Mouse (Mus musculus) CH12.LX (cell line): ENCODE data around the gene Tmem19. TPM values are rescaled to one million over a fixed set of nuclear protein-coding genes. Genes with fewer than 3 reads are reported as not detected.
A peak's percentile ranks its signal among the peaks of the same experiment; 100 is the strongest.

Source experiments
- DNase-seq: peaks from one replicate; pipeline ENCODE4 v3.0.0-alpha.2; 2013; ENCODE audit errors: extremely low read depth
- H3K27ac ChIP-seq: 2 replicates; pipeline ENCODE4 v1.5.1; 2012; ENCODE audit warnings: low read depth, mild to moderate bottlenecking, control low read depth, moderate library complexity; ENCODE audit not compliant: insufficient read depth
- H3K27me3 ChIP-seq: replicated peaks from 2 replicates; pipeline ENCODE3; 2012; ENCODE audit warnings: inconsistent platforms
- H3K36me3 ChIP-seq, 2 experiments: replicated peaks in 1 of 2; 2 replicates each; pipeline versions ENCODE3 to v1.6.1; 2012; ENCODE audit warnings: inconsistent platforms in 1 of 2, low read length in 1 of 2, mild to moderate bottlenecking in 1 of 2, mixed read lengths in 1 of 2, moderate library complexity in 1 of 2; ENCODE audit not compliant: control insufficient read depth in 1 of 2, insufficient read depth in 1 of 2
- H3K4me1 ChIP-seq, 2 experiments: 2 replicates each; pipeline ENCODE4 v1.6.1; 2012; ENCODE audit warnings: inconsistent platforms in 1 of 2, moderate library complexity in 1 of 2; ENCODE audit not compliant: insufficient read depth in 2 of 2, control insufficient read depth in 1 of 2
- H3K4me2 ChIP-seq: 2 replicates; pipeline ENCODE4 v1.6.1; 2012; ENCODE audit warnings: low read depth, mild to moderate bottlenecking, control low read depth; ENCODE audit not compliant: poor library complexity, insufficient read depth, severe bottlenecking
- H3K4me3 ChIP-seq, 3 experiments: fragments of 150-350 bp in 1 of 3; sonication (generic) in 1 of 3; replicated peaks in 1 of 3; 2 replicates each; pipeline versions ENCODE3 to v1.5.1; 2011 to 2012; ENCODE audit warnings: low read depth in 2 of 3, low read length in 2 of 3, mild to moderate bottlenecking in 2 of 3, moderate library complexity in 2 of 3, control low read depth in 1 of 3, improper control_type of control experiment in 1 of 3, inconsistent platforms in 1 of 3, mixed read lengths in 1 of 3; ENCODE audit not compliant: poor library complexity in 1 of 3
- H3K79me2 ChIP-seq: replicated peaks from 2 replicates; pipeline ENCODE4 v1.6.1; 2012; ENCODE audit warnings: mild to moderate bottlenecking, moderate library complexity; ENCODE audit not compliant: control insufficient read depth, poor library complexity, insufficient read depth, severe bottlenecking; ENCODE audit errors: extremely low read depth
- H3K9ac ChIP-seq: 2 replicates; pipeline ENCODE4 v1.6.1; 2012; ENCODE audit warnings: low read depth, mild to moderate bottlenecking, control low read depth, moderate library complexity; ENCODE audit not compliant: insufficient read depth
- H3K9me3 ChIP-seq: replicated peaks from 2 replicates; pipeline ENCODE3; 2012; ENCODE audit warnings: low read length, inconsistent platforms, mixed read lengths
- BHLHE40 ChIP-seq: IDR thresholded peaks from 2 replicates; pipeline ENCODE4 v1.6.1; 2011; ENCODE audit warnings: mild to moderate bottlenecking, low read depth, low read length, improper control_type of control experiment
- CHD1 ChIP-seq: IDR thresholded peaks from 2 replicates; pipeline ENCODE4 v1.6.1; 2012; ENCODE audit warnings: low read depth, low read length, improper control_type of control experiment, inconsistent platforms
- CHD2 ChIP-seq: IDR thresholded peaks from 2 replicates; pipeline ENCODE4 v1.6.1; 2011; ENCODE audit warnings: low read length, improper control_type of control experiment
- EP300 ChIP-seq: IDR thresholded peaks from 2 replicates; pipeline ENCODE4 v1.6.1; 2011; ENCODE audit warnings: low read length, improper control_type of control experiment
- ETS1 ChIP-seq: conservative IDR thresholded peaks from 2 replicates; pipeline ENCODE4 v1.6.1; 2012; ENCODE audit warnings: low read depth, mild to moderate bottlenecking, inconsistent platforms, low read length, improper control_type of control experiment, moderate library complexity
- GABPA ChIP-seq: IDR thresholded peaks from 2 replicates; pipeline ENCODE4 v1.6.1; 2012; ENCODE audit warnings: low read depth, low read length, improper control_type of control experiment, inconsistent platforms; ENCODE audit not compliant: insufficient replicate concordance
- HCFC1 ChIP-seq: IDR thresholded peaks from 2 replicates; pipeline ENCODE4 v1.6.1; 2012; ENCODE audit warnings: low read depth, mild to moderate bottlenecking, inconsistent platforms, low read length, improper control_type of control experiment
- IRF4 ChIP-seq: IDR thresholded peaks from 2 replicates; pipeline ENCODE4 v1.6.1; 2014; ENCODE audit warnings: low read depth, mild to moderate bottlenecking, inconsistent platforms, low read length, improper control_type of control experiment
- JUND ChIP-seq: conservative IDR thresholded peaks from 2 replicates; pipeline ENCODE4 v1.6.1; 2011; ENCODE audit warnings: low read depth, low read length, improper control_type of control experiment
- MEF2A ChIP-seq: IDR thresholded peaks from 2 replicates; pipeline ENCODE4 v1.6.1; 2014; ENCODE audit warnings: low read depth, mild to moderate bottlenecking, inconsistent platforms, low read length, improper control_type of control experiment, borderline replicate concordance
- MXI1 ChIP-seq: IDR thresholded peaks from 2 replicates; pipeline ENCODE4 v1.6.1; 2011; ENCODE audit warnings: mild to moderate bottlenecking, low read depth, low read length, improper control_type of control experiment
- NELFE ChIP-seq: IDR thresholded peaks from 2 replicates; pipeline ENCODE4 v1.6.1; 2011; ENCODE audit warnings: low read depth, low read length, improper control_type of control experiment
- NRF1 ChIP-seq: IDR thresholded peaks from 2 replicates; pipeline ENCODE4 v1.6.1; 2014; ENCODE audit warnings: low read depth, mild to moderate bottlenecking, inconsistent platforms, low read length, improper control_type of control experiment, moderate library complexity
- POLR2A ChIP-seq: IDR thresholded peaks from 2 replicates; pipeline ENCODE4 v1.6.1; 2011; ENCODE audit warnings: low read depth, mild to moderate bottlenecking, improper control_type of control experiment, low read length
- POLR2AphosphoS2 ChIP-seq: IDR thresholded peaks from 2 replicates; pipeline ENCODE4 v1.6.1; 2011; ENCODE audit warnings: low read depth, low read length, improper control_type of control experiment
- RAD21 ChIP-seq: IDR thresholded peaks from 2 replicates; pipeline ENCODE4 v1.6.1; 2011; ENCODE audit warnings: low read depth, mild to moderate bottlenecking, low read length, improper control_type of control experiment, moderate library complexity
- RCOR1 ChIP-seq: conservative IDR thresholded peaks from 2 replicates; pipeline ENCODE4 v1.6.1; 2012; ENCODE audit warnings: low read depth, mild to moderate bottlenecking, inconsistent platforms, low read length, improper control_type of control experiment
- SIN3A ChIP-seq: IDR thresholded peaks from 2 replicates; pipeline ENCODE4 v1.6.1; 2012; ENCODE audit warnings: low read length, improper control_type of control experiment, inconsistent platforms
- SMC3 ChIP-seq: IDR thresholded peaks from 2 replicates; pipeline ENCODE4 v1.6.1; 2011; ENCODE audit warnings: low read depth, low read length, improper control_type of control experiment
- TCF12 ChIP-seq: IDR thresholded peaks from 2 replicates; pipeline ENCODE4 v1.6.1; 2014; ENCODE audit warnings: low read depth, mild to moderate bottlenecking, inconsistent platforms, low read length, improper control_type of control experiment
- UBTF ChIP-seq: IDR thresholded peaks from 2 replicates; pipeline ENCODE4 v1.6.1; 2012; ENCODE audit warnings: low read depth, mild to moderate bottlenecking, inconsistent platforms, low read length, improper control_type of control experiment, moderate library complexity
- USF2 ChIP-seq: conservative IDR thresholded peaks from 2 replicates; pipeline ENCODE4 v1.6.1; 2011; ENCODE audit warnings: low read depth, low read length, improper control_type of control experiment
- ZKSCAN1 ChIP-seq: IDR thresholded peaks from 2 replicates; pipeline ENCODE4 v1.6.1; 2012; ENCODE audit warnings: low read depth, inconsistent platforms, low read length, improper control_type of control experiment, borderline replicate concordance
- ZMIZ1 ChIP-seq: IDR thresholded peaks from 2 replicates; pipeline ENCODE4 v1.6.1; 2012; ENCODE audit warnings: low read depth, mild to moderate bottlenecking, inconsistent platforms, low read length, improper control_type of control experiment
- ZNF384 ChIP-seq: IDR thresholded peaks from 2 replicates; pipeline ENCODE4 v1.6.1; 2012; ENCODE audit warnings: low read depth, low read length, improper control_type of control experiment, inconsistent platforms
- dilution Hi-C: fragments of 300-500 bp; cut with MboI; formaldehyde crosslinking; loops from 2 replicates; pipeline ENCODE4 v1.14.3; 2020; ENCODE audit warnings: low sequenced_read_pairs; ENCODE audit not compliant: extremely low pct_unique_long_range_greater_than_20kb, extremely low pct_ligation_motif_present
- in situ Hi-C: fragments of 300-500 bp; cut with MboI; formaldehyde crosslinking; loops from 3 replicates; pipeline ENCODE4 v1.14.3; 2019; ENCODE audit warnings: low sequenced_read_pairs, low pct_ligation_motif_present, low pct_unique_long_range_greater_than_20kb, mixed read lengths
- polyA plus RNA-seq: library from polyadenylated mRNA; unstranded; fragments of >175 nt; gene quantifications from 2 replicates; pipeline ENCODE4 v1.2.1, GENCODE M21; 2012; ENCODE audit warnings: low read depth; ENCODE audit not compliant: insufficient read length
- total RNA-seq, 2 experiments: library from RNA; depleted of rRNA; stranded (reverse); fragments of 300-350 nt in 1 of 2; fragments of >200 nt in 1 of 2; gene quantifications; 2 replicates each; pipeline ENCODE4 v1.2.3; 2012 to 2014

Tmem19 gene
- total and polyA plus RNA-seq, 3 experiments: 25.7 to 29.3 (median 26.0) TPM

DNA sequence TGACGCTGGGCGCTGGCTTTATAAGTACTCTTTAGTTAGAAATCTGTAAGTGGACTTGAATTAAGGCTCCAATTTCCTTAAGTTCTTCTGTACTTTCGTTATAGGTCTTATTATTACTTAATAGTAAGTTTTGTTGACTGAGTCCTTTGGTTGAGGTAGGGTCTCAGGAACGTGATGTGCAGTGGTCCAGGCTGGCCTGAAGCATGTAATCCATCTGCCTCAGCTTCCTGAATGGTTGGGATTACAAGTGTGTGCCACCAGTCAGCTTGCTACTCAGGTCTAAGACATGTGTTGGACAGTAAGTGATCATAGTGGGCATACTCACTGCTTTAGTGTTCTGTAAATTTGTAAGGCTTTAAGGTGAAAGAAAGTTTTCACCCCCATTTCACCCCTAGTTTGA, 28.8 kb upstream of the Tmem19 start:
- Histone ChIP-seq H3K4me1 (peaks cover 7 to 39% of the 10 kb centered on the region in 2 experiments; a peak in 3 of 4 replicates), H3K27me3 (no peaks in the 10 kb centered on the region), H3K36me3 (peaks cover 22 to 58% of the 10 kb centered on the region in 2 experiments), H3K79me2 (peaks cover 87% of the 10 kb centered on the region), H3K27ac (peak overlapping the region; percentile 46; the same call in 1 of the 2 replicates), H3K9me3 (no peaks in the 10 kb centered on the region), H3K9ac (peak overlapping the region; percentile 71), H3K4me3 (peak overlapping the region; percentile 40 to 63 (median 48)), H3K4me2 (peak overlapping the region; percentile 93)
- no peak for DNase-seq
- dilution Hi-C loops (no loop called here), in situ Hi-C loops (no loop called here)
- TF ChIP-seq ZNF384 (no peak), POLR2AphosphoS2 (peak; percentile 52; the same call in 1 of the 2 replicates)

DNA sequence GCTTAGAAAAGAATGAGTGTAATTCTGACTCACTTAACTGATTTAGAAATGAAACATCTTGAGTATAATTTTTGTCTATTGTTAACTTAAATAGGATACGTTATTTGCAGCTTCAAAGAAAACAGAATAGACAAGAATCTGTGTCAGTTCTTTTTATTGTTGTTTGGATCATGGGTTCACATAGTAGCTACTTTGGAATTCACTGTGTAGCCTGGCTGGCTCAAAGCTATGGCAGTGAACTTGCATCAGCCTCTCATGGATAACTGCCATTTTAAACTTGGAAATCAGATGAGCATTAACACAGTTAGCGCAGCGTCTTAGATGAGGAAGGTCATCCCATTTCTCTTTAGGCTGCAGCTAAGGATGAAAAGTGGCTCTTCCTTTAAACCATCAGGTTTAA, 25.6 kb upstream of the Tmem19 start:
- peak overlapping the region; percentile 59 to 85 (median 81) for H3K4me3 ChIP-seq

DNA sequence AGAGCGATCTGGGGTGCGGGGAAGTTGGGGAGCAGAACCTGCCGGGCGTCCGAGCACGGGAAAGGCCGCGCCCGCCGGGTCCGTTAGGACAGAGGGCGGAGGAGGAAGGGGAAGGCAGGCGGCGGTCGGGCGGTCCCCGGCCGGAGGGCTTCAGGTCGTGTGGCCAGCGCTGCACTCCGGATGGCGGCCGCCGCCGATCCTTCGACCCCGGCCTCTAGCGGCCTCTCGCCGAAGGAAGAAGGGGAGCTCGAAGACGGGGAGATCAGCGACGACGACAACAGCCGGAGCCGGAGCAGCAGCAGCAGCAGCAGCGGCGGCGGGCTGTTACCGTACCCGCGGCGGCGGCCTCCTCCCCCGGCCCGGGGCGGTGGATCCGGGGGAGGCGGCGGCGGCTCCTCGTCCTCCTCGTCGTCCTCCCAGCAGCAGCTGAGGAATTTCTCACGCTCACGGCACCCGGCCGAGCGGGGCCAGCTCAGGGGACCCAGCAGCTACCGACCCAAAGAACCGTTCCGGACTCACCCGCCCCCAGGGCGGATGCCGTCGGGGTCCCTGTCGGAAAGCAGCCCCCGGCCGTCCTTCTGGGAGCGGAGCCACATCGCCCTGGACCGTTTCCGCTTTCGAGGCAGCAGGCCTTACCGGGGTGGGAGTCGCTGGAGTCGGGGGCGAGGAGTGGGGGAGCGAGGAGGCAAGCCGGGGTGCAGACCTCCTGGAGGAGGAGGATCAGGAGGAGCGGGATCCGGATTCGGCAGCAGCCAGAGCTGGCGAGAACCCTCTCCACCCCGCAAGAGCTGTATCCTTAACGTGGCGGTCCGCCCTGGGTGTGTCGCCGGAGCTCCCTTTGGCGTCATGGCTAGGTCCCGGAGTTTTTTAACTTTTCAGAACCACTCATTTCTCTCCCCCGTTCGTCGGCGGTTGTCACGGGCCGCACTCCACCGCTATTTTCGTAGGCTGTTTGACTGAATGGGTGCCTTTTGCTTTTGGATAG, 23.0 kb upstream of the Tmem19 start:
- peak overlapping the region; percentile 93 for H3K9ac ChIP-seq
- in situ Hi-C loops: loop anchor here (5.0 kb wide), 1 partner anchor 53 kb away; no protein-coding TSS in a partner anchor
- H3K4me1 ChIP-seq: peaks cover 3 to 31% of the 10 kb centered on the region in 2 experiments
- no peak overlapping the region; the same call in 1 of the 2 replicates for H3K4me2 ChIP-seq
- H3K9me3 ChIP-seq: no peaks in the 10 kb centered on the region
- peaks cover 3 to 23% of the 10 kb centered on the region in 2 experiments for H3K36me3 ChIP-seq
- H3K27ac ChIP-seq: peak overlapping the region; percentile 88
- H3K79me2 ChIP-seq: peaks cover 81% of the 10 kb centered on the region
- TF ChIP-seq UBTF: peak; percentile 15; the same call in 1 of the 2 replicates
- TF ChIP-seq BHLHE40: peak; percentile 30; the same call in 1 of the 2 replicates
- TF ChIP-seq TCF12: 0 out of 2 replicates have a peak, but pooled peaks have one; percentile 41
- TF ChIP-seq POLR2A: peak; percentile 21; the same call in 1 of the 2 replicates
- TF ChIP-seq SIN3A: peak; percentile 65
- TF ChIP-seq USF2: no peak
- TF ChIP-seq SMC3: no peak
- no peak for TF ChIP-seq GABPA
- no peak for TF ChIP-seq ZNF384
- no peak for TF ChIP-seq NRF1
- no peak for TF ChIP-seq EP300
- no peak for TF ChIP-seq JUND
- peak; percentile 58; the same call in 1 of the 2 replicates for TF ChIP-seq CHD1
- peak; percentile 53 for TF ChIP-seq HCFC1
- TF ChIP-seq MXI1: peak; percentile 20; the same call in 1 of the 2 replicates
- 0 out of 2 replicates have a peak, but pooled peaks have one; percentile 6 for TF ChIP-seq IRF4
- dilution Hi-C loops: no loop called here
- DNase-seq: peak; percentile 48
- no peaks in the 10 kb centered on the region for H3K27me3 ChIP-seq
- peak overlapping the region; percentile 81 to 85 (median 84) for H3K4me3 ChIP-seq

More for the DNA sequence above, 25.6 kb upstream of the Tmem19 start:
- in situ Hi-C loops (loop anchor here (5.0 kb wide), 1 partner anchor 56 kb away; no protein-coding TSS in a partner anchor), dilution Hi-C loops (no loop called here)
- Histone ChIP-seq H3K36me3 (peaks cover 7 to 31% of the 10 kb centered on the region in 2 experiments), H3K9ac (peak overlapping the region; percentile 93), H3K4me2 (peak overlapping the region; percentile 68), H3K79me2 (peaks cover 78% of the 10 kb centered on the region), H3K4me1 (peaks cover 0 to 10% of the 10 kb centered on the region in 2 experiments; a peak in 2 of 4 replicates), H3K27ac (peak overlapping the region; percentile 50; the same call in 1 of the 2 replicates), H3K9me3 (no peaks in the 10 kb centered on the region), H3K27me3 (no peaks in the 10 kb centered on the region)
- DNase-seq: no peak
- TF ChIP-seq SIN3A: no peak
- no peak for TF ChIP-seq TCF12
- no peak for TF ChIP-seq BHLHE40
- TF ChIP-seq NELFE: no peak
- TF ChIP-seq CHD2: no peak
- no peak for TF ChIP-seq ZKSCAN1
- no peak for TF ChIP-seq RCOR1
- no peak for TF ChIP-seq ZMIZ1
- TF ChIP-seq MEF2A: no peak
- no peak for TF ChIP-seq RAD21
- no peak for TF ChIP-seq ETS1
